Mouse (Mus musculus): ENCODE data around the gene Pnpla2. TPM values are rescaled to one million over a fixed set of nuclear protein-coding genes. Genes with fewer than 3 reads are reported as not detected.
"Not testable (repeated sequence)": the region's sequence is repeated elsewhere in the genome, so short reads cannot be mapped to it uniquely, and the experiment has no call there.

The Pnpla2 gene
- polyA plus RNA-seq, 1 experiment: 21.3 TPM

DNA sequence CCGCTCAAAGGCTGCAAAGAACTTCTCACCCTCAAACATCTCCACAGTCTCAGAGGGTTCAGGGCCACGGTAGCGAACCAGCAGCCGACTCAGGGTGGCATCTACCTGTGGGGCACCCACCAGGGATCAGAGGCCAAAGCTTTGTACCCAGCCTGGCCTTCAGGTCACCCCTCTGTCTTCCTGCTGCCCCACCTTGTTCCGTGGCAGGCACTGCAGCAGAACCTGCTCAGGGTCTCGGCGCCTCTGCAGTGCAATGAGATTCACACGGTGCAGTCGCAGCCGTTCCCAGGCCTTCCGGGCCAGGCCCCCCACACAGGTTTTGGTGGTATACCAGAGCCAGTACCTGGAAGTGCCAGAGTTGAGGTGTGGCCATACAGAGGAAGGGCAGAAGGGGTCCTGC is 15.2 kb upstream of the Pnpla2 start:
- Histone ChIP-seq H3K27ac (ENCODE audit: control insufficient read depth, insufficient read depth, low read depth, low read length, poor library complexity) (no peak overlapping the region), H3K4me1 (ENCODE audit: control insufficient read depth, insufficient read depth, low read length) (peaks cover 5% of the 10 kb centered on the region), H3K4me3 (replicated peaks; ENCODE audit: control insufficient read depth, low read depth, low read length) (no peak overlapping the region)
- WGBS: 96% methylated on average over 11 of the region's 11 CpGs
- TF ChIP-seq CTCF (IDR thresholded peaks at IDR 0.05; ENCODE audit: control insufficient read depth, insufficient read depth, low read length) (no peak), POLR2A (IDR thresholded peaks at IDR 0.05; ENCODE audit: borderline replicate concordance, control insufficient read depth, low read depth, low read length) (no peak)

DNA sequence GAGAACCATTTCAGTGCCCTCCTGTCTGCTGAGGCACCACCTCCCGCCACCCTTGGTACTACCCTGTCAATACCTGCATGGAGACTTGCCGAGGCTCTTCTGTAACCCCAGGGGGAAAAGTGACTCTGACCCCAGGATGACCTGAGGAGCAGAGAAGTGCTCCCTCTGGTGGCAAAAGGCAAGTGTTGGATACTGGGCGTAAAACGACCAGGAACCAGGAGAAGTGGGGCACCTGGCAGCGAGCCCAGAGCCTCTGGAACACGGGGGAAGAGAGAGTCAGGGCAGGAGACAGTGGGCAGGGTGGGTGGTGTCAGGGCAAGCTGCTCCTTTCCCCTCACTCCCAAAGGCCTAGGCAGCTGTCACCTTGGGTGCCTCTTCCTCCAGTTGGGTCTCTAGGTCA is 14.4 kb upstream of the Pnpla2 start:
- 27% methylated on average over 6 of the region's 6 CpGs for WGBS
- peaks cover 5% of the 10 kb centered on the region for H3K4me1 ChIP-seq (ENCODE audit: control insufficient read depth, insufficient read depth, low read length)
- no peak overlapping the region for H3K4me3 ChIP-seq (replicated peaks; ENCODE audit: control insufficient read depth, low read depth, low read length)
- TF ChIP-seq POLR2A (IDR thresholded peaks at IDR 0.05; ENCODE audit: borderline replicate concordance, control insufficient read depth, low read depth, low read length) (no peak), CTCF (IDR thresholded peaks at IDR 0.05; ENCODE audit: control insufficient read depth, insufficient read depth, low read length) (peak; percentile 77)
- no peak overlapping the region for H3K27ac ChIP-seq (ENCODE audit: control insufficient read depth, insufficient read depth, low read depth, low read length, poor library complexity)

DNA sequence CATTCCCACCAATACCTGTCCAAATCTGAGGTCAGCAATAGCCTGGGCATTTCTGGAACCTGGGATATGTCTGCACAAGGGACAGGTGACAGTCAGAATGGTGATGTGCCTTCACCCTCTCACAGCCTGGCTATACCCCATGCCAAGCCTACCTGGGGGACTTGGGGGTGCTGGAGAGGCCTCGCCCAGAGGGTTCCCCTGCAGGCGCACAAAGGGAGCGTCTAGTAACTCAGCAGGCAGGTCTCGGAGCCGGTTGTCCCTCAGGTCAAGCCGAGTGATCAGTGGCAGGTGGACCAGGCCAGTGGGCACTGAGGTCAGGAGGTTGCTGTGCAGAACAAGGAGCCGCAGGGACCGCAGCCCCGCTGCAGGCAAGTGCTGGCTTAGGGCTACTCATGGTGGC is 13.5 kb upstream of the Pnpla2 start:
- WGBS: 95% methylated on average over 9 of the region's 9 CpGs
- TF ChIP-seq POLR2A (IDR thresholded peaks at IDR 0.05; ENCODE audit: borderline replicate concordance, control insufficient read depth, low read depth, low read length) (no peak), CTCF (IDR thresholded peaks at IDR 0.05; ENCODE audit: control insufficient read depth, insufficient read depth, low read length) (no peak)
- H3K4me1 ChIP-seq (ENCODE audit: control insufficient read depth, insufficient read depth, low read length): peaks cover 2% of the 10 kb centered on the region; the same call in 1 of the 2 replicates
- H3K27ac ChIP-seq (ENCODE audit: control insufficient read depth, insufficient read depth, low read depth, low read length, poor library complexity): no peak overlapping the region
- no peak overlapping the region for H3K4me3 ChIP-seq (replicated peaks; ENCODE audit: control insufficient read depth, low read depth, low read length)

DNA sequence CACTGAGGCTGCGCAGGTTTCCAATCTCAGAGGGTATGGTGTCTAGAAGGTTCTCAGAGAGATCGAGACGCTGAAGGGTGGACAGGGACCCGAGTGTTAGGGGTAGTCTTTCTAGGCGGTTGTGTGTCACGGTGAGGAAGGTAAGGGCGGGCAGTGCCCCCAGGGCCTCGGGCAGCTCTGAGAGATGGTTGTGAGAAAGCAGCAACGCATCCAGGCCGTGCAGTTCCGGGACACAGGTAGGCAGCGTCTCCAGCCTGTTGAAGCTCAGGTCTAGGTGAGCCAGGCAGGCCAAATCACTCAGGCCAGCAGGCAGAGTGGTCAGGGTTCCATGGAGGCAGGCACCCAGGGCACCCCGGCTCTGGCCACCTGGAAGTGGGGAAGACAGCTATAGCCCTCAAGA is 12.8 kb upstream of the Pnpla2 start:
- peak overlapping the region; percentile 71 for H3K4me3 ChIP-seq (replicated peaks; ENCODE audit: control insufficient read depth, low read depth, low read length)
- WGBS: 92% methylated on average over 13 of the region's 13 CpGs
- TF ChIP-seq CTCF (IDR thresholded peaks at IDR 0.05; ENCODE audit: control insufficient read depth, insufficient read depth, low read length): no peak
- TF ChIP-seq POLR2A (IDR thresholded peaks at IDR 0.05; ENCODE audit: borderline replicate concordance, control insufficient read depth, low read depth, low read length): no peak
- peaks cover 2% of the 10 kb centered on the region; the same call in 1 of the 2 replicates for H3K4me1 ChIP-seq (ENCODE audit: control insufficient read depth, insufficient read depth, low read length)
- no peak overlapping the region for H3K27ac ChIP-seq (ENCODE audit: control insufficient read depth, insufficient read depth, low read depth, low read length, poor library complexity)

DNA sequence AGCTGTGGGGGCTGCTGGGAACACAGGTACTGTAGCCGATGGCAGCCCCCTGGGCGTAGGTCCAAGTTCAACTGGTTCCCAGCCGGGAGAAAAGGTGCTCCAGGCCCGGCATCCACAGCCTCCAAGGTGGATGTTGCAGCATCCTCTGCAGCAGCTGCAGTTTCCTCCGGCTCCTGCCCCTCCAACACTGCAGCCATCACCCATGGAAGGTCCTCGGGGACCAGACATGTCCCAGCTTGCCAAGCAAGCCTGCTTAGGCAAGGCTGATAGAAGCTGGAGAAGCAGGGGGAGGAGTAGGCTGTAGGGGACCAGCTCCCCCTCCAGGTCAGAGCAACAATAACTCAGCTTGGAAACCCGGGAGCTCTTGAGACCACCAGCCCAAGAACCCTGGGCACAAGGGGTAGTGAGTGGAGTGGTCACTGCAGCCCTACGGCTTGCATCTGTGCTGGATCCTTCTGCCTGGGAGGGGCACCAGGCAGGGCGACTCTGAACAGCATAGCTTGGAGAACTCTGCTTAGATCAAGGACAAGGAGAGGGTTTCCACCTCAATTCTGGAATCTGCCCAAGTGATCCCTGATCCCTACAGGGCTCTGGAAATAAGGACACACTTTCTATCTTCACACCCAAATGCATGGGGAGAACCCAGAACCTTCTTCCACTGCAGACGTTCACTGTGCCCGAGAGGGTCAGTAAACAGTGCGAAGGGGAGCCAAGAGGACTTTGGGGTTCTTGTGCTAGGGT is 11.7 kb upstream of the Pnpla2 start:
- WGBS: 11% methylated on average over 12 of the region's 12 CpGs
- H3K27ac ChIP-seq (ENCODE audit: control insufficient read depth, insufficient read depth, low read depth, low read length, poor library complexity): 0 out of 2 replicates have a peak overlapping the region, but pooled peaks have one; percentile 13
- peaks cover 2% of the 10 kb centered on the region; the same call in 1 of the 2 replicates for H3K4me1 ChIP-seq (ENCODE audit: control insufficient read depth, insufficient read depth, low read length)
- TF ChIP-seq CTCF (IDR thresholded peaks at IDR 0.05; ENCODE audit: control insufficient read depth, insufficient read depth, low read length): peak; percentile 47; the same call in 1 of the 2 replicates
- no peak for TF ChIP-seq POLR2A (IDR thresholded peaks at IDR 0.05; ENCODE audit: borderline replicate concordance, control insufficient read depth, low read depth, low read length)
- peak overlapping the region; percentile 71 for H3K4me3 ChIP-seq (replicated peaks; ENCODE audit: control insufficient read depth, low read depth, low read length)

DNA sequence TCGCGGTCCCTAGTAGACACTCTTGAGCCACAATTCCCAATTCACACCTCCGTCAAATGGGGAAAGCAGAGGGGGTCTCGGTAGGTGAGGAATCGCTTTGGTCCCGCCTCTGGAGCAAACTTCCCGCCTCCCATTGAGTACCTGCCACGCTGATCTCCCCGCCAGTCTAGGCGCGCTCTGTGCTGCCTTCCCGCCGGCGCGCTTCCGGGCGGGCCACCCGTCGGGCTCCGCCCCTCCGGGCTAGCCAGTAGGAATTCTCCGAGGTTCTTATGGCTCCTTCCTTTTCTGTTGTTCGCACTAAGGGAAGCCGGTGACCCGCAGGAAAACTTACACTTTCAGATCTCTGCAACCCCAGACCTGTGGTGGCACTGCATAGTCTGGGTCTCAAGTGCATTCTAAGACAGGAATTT is 11.2 kb upstream of the Pnpla2 start, which contains the start of gene Pidd1:
Gene Pidd1 (minus strand): TSS at position 198 of the 410 bp plus-strand sequence.
- under 1% methylated on average over 25 of the region's 25 CpGs for WGBS
- H3K4me1 ChIP-seq (ENCODE audit: control insufficient read depth, insufficient read depth, low read length): peaks cover 2% of the 10 kb centered on the region; the same call in 1 of the 2 replicates
- H3K27ac ChIP-seq (ENCODE audit: control insufficient read depth, insufficient read depth, low read depth, low read length, poor library complexity): peak within 1 kb of the TSS; percentile 40
- H3K4me3 ChIP-seq (replicated peaks; ENCODE audit: control insufficient read depth, low read depth, low read length): peak within 1 kb of the TSS; percentile 71
- peak; percentile 73; the same call in 1 of the 2 replicates for TF ChIP-seq POLR2A (IDR thresholded peaks at IDR 0.05; ENCODE audit: borderline replicate concordance, control insufficient read depth, low read depth, low read length)
- no peak for TF ChIP-seq CTCF (IDR thresholded peaks at IDR 0.05; ENCODE audit: control insufficient read depth, insufficient read depth, low read length)

DNA sequence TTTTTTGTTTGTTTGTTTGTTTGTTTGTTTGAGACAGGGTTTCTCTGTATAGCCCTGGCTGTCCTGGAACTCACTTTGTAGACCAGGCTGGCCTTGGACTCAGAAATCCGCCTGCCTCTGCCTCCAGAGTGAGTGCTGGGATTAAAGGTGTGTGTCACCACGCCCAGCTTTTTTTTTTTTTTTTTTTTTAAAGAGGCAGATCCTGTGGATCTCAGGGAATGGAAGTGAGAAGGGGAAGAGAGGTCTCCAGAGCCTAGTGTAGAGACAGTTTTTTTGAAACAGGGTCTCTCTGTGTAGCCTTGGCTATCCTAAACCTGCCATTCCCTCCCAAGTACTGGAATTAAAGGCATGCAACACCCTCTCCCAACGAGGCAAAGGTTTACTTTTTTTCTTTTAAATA is 8.6 kb upstream of the Pnpla2 start:
- WGBS: 74% methylated on average over 3 of the region's 3 CpGs
- H3K27ac ChIP-seq (ENCODE audit: control insufficient read depth, insufficient read depth, low read depth, low read length, poor library complexity); H3K4me1 ChIP-seq (ENCODE audit: control insufficient read depth, insufficient read depth, low read length); H3K4me3 ChIP-seq (replicated peaks; ENCODE audit: control insufficient read depth, low read depth, low read length): not testable (repeated sequence)

DNA sequence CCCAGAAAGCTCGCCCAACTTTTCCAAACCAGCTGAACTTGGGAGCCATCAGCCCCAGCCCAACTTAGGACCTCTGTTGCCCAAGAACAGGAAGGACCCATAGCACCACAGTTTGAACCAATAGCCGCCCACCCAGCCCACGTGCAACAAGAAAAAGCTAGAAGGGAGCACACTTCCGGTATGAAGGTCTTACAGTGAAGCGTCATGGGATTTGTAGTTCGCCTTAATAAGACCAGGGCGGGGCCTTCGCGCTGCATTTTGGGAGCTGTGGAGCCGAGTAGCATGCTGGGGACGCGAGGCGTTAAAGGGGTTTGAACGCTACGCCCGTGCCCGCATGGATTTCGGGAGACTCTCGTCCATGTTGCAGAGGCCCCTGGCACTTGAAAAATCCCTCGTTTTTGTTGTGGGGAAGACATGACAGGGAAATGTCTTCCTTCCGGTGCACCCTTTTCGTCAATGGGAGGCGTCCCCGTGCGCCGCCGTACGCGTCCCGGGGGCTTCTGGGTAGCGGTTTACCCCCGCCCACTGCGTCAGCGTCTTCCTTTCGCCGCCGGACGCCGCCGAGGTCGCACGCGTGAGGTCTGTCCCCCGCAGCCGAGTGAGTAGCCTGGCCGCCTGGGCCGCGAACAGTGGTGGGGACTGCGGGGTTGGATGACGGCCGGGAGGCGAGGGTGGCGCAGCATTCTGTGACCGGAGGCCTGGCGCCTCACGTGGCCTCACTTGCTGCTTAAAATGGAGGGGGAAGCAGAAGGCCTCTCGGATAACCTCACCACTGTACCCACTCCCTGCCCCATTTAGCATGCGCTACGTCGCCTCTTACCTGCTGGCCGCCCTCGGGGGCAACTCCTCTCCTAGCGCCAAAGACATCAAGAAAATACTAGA is 7.6 kb upstream of the Pnpla2 start, which contains the start of gene Rplp2:
Gene Rplp2 (plus strand): TSS at position 261 of the 882 bp plus-strand sequence.
- H3K27ac ChIP-seq (ENCODE audit: control insufficient read depth, insufficient read depth, low read depth, low read length, poor library complexity): peak within 1 kb of the TSS; percentile 76
- TF ChIP-seq CTCF (IDR thresholded peaks at IDR 0.05; ENCODE audit: control insufficient read depth, insufficient read depth, low read length) (no peak), POLR2A (IDR thresholded peaks at IDR 0.05; ENCODE audit: borderline replicate concordance, control insufficient read depth, low read depth, low read length) (peak; percentile 93; the same call in 1 of the 2 replicates)
- under 1% methylated on average over 63 of the region's 63 CpGs for WGBS
- peaks cover 2% of the 10 kb centered on the region; the same call in 1 of the 2 replicates for H3K4me1 ChIP-seq (ENCODE audit: control insufficient read depth, insufficient read depth, low read length)
- H3K4me3 ChIP-seq (replicated peaks; ENCODE audit: control insufficient read depth, low read depth, low read length): peak within 1 kb of the TSS; percentile 94

Measured in bone marrow, adult 2 months (tissue).